Mouse (Mus musculus) heart, postnatal 36 days (tissue): ENCODE measurements around the gene Tspan5. TPM values are rescaled to one million over a fixed set of nuclear protein-coding genes. Genes with fewer than 3 reads are reported as not detected.

Source experiments
- DNase-seq, 2 experiments: peaks; one replicate each; pipeline ENCODE4 v3.0.0; 2021 to 2022
- intact Hi-C: fragments of 180-260 bp; cut with DNase I; formaldehyde crosslinking; loops from one replicate; pipeline ENCODE4 v1.15.1; 2025
- total RNA-seq, 2 experiments: library from RNA; stranded (reverse); gene quantifications; 2 replicates each; pipeline ENCODE4 v1.2.3; 2021

Gene Tspan5
- total RNA-seq, 2 experiments from 2014 or later = 7.3 to 8.6 TPM

GRCm38 (mm10) chr3:138803444-138804085, 61.6 kb downstream of the Tspan5 start:
- intact Hi-C loops = no loop called here
- no peak for DNase-seq

- no peak for DNase-seq
- intact Hi-C loops = loop anchor here (5.0 kb wide), 1 partner anchor 62 kb away; the partner anchor contains the start of gene Tspan5
These were observed 62.4 kb downstream of the Tspan5 start for GRCm38 (mm10) chr3:138804104-138805048.

GRCm38 (mm10) chr3:138807795-138808194, 65.8 kb downstream of the Tspan5 start:
- intact Hi-C loops = loop anchor here (5.0 kb wide), 1 partner anchor 65 kb away; the partner anchor contains the start of gene Tspan5
- no peak for DNase-seq

GRCm38 (mm10) chr3:138809509-138809908, 67.5 kb downstream of the Tspan5 start:
- intact Hi-C loops = loop anchor here (5.0 kb wide), 1 partner anchor 67 kb away; the partner anchor contains the start of gene Tspan5
- no peak for DNase-seq

GRCm38 (mm10) chr3:138812565-138812964, 70.6 kb downstream of the Tspan5 start:
- no peak for DNase-seq
- intact Hi-C loops = no loop called here

GRCm38 (mm10) chr3:138813139-138813810, 71.3 kb downstream of the Tspan5 start:
- intact Hi-C loops = no loop called here
- no peak for DNase-seq

GRCm38 (mm10) chr3:138814457-138814856, 72.5 kb downstream of the Tspan5 start:
- intact Hi-C loops = no loop called here
- DNase-seq = no peak

GRCm38 (mm10) chr3:138815127-138815837, 73.3 kb downstream of the Tspan5 start:
- peak; percentile 38 to 55 for DNase-seq
- intact Hi-C loops = loop anchor here (5.0 kb wide), 1 partner anchor 77 kb away; no protein-coding TSS in a partner anchor

GRCm38 (mm10) chr3:138816888-138817656, 75.1 kb downstream of the Tspan5 start:
- intact Hi-C loops = loop anchor here (5.0 kb wide), 1 partner anchor 75 kb away; no protein-coding TSS in a partner anchor
- no peak for DNase-seq

GRCm38 (mm10) chr3:138819862-138820261, 77.9 kb downstream of the Tspan5 start:
- DNase-seq = no peak
- intact Hi-C loops = loop anchor here (5.0 kb wide), 1 partner anchor 72 kb away; no protein-coding TSS in a partner anchor

- intact Hi-C loops = no loop called here
- no peak for DNase-seq
These were observed 78.3 kb downstream of the Tspan5 start for GRCm38 (mm10) chr3:138820296-138820695.

- intact Hi-C loops = no loop called here
- no peak for DNase-seq
These were observed 80.0 kb downstream of the Tspan5 start for GRCm38 (mm10) chr3:138821886-138822445.

- intact Hi-C loops = no loop called here
- DNase-seq = no peak
These were observed 81.9 kb downstream of the Tspan5 start for GRCm38 (mm10) chr3:138823857-138824256.

GRCm38 (mm10) chr3:138825296-138825695, 83.3 kb downstream of the Tspan5 start:
- no peak for DNase-seq

GRCm38 (mm10) chr3:138826243-138826800, 84.3 kb downstream of the Tspan5 start:
- intact Hi-C loops = no loop called here
- no peak for DNase-seq

More at GRCm38 (mm10) chr3:138825296-138825695, 83.3 kb downstream of the Tspan5 start:
- intact Hi-C loops = no loop called here

- no peak for DNase-seq
- intact Hi-C loops = loop anchor here (10.0 kb wide), 1 partner anchor 188 kb away; no protein-coding TSS in a partner anchor
These were observed 91.0 kb downstream of the Tspan5 start for GRCm38 (mm10) chr3:138832827-138833517.

GRCm38 (mm10) chr3:138834174-138834573, 92.2 kb downstream of the Tspan5 start:
- intact Hi-C loops = loop anchor here (10.0 kb wide), 1 partner anchor 189 kb away; no protein-coding TSS in a partner anchor
- DNase-seq = no peak

GRCm38 (mm10) chr3:138836937-138837336, 94.9 kb downstream of the Tspan5 start:
- no peak for DNase-seq
- intact Hi-C loops = loop anchor here (10.0 kb wide), 1 partner anchor 192 kb away; no protein-coding TSS in a partner anchor
